In the genomic region with DNA sequence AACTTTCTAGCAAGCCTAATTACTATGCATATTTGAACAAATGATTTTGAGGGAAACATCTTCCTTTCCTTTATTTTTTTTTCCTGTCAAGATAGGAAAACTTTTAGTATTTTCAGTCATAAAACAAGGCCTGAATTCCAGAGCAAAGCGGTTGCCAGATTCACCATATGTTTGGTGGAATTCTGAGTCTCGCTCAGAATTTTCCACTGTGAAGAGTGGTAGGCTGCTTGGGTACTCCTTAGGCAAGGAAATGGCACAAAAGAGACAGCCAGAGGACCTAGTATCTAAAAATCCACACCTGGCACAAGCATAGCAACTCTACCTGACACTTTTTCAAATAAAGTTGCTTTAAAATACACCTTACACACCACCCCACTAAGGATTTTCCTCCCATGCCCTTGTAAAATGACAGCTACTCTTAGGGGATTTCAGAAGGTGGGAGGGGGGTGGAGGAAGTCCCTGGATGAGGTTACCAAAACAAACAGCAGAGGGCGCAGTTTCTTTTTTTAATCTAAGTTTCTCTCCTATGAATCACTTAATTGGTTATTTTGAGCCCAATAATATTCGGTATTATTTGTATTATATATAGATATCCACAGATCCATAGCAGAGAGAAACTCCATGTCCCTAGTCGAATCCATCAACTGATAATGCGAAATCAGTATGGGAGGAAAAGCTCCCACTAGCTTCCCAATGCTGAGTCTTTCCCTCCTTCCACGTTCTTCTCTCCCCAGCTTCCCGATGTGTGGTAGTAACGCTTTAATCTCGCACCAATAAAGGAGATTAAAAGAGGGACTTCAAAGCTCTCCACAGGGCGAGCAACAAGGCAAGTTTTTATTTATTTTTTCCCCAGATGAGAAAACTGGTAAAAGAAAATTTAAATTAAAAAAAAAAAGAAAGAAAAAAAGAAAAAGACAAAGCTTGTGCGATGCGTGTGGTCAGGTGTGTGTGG, we compare ENCODE assay signal across 8 mouse cellular contexts. TPM values are rescaled to one million over a fixed set of nuclear protein-coding genes. Genes with fewer than 3 reads are reported as not detected.
DNase-seq lines count a peak whose midpoint lies in the region; ATAC-seq lines count a peak whose summit lies in the region.

No protein-coding gene starts in this region.

- WGBS in heart, embryonic 14.5 days: 2% methylated on average over 13 of the region's 13 CpGs
- 1% methylated on average over 13 of the region's 13 CpGs for WGBS in liver, embryonic 16.5 days (ENCODE audit: insufficient replicate concordance)

- peak overlapping the region; percentile 95 for H3K4me2 ChIP-seq in heart, embryonic 14.5 days (ENCODE audit: low read length)
- H3K4me2 ChIP-seq in liver, embryonic 16.5 days (ENCODE audit: low read depth, low read length): peak overlapping the region; percentile 66

- H3K36me3 ChIP-seq in heart, embryonic 14.5 days (ENCODE audit: control insufficient read depth, insufficient read depth, low read length): no peaks in the 10 kb centered on the region
- no peaks in the 10 kb centered on the region for H3K36me3 ChIP-seq in liver, embryonic 16.5 days (ENCODE audit: control insufficient read depth, insufficient read depth)

- no peak overlapping the region for H3K27ac ChIP-seq in heart, embryonic 14.5 days (replicated peaks in 1 of 2; ENCODE audit: control insufficient read depth in 1 of 2, insufficient read depth in 1 of 2, low read depth in 2 of 2, low read length in 2 of 2)
- H3K27ac ChIP-seq in liver, embryonic 16.5 days (ENCODE audit: low read length): no peak overlapping the region

- H3K4me3 ChIP-seq in heart, embryonic 14.5 days (ENCODE audit: control insufficient read depth in 1 of 2, insufficient read depth in 1 of 2, low read depth in 1 of 2, low read length in 2 of 2): peak overlapping the region; percentile 62 to 64
- peak overlapping the region; percentile 52; the same call in 1 of the 2 replicates for H3K4me3 ChIP-seq in liver, embryonic 16.5 days (ENCODE audit: low read depth, low read length)

- H3K9me3 ChIP-seq in heart, embryonic 14.5 days (ENCODE audit: control insufficient read depth, low read length): no peaks in the 10 kb centered on the region
- no peaks in the 10 kb centered on the region for H3K9me3 ChIP-seq in liver, embryonic 16.5 days (replicated peaks; ENCODE audit: control insufficient read depth, low read length)

- peaks cover 14% of the 10 kb centered on the region; the same call in 1 of the 2 replicates for H3K27me3 ChIP-seq in heart, embryonic 14.5 days (ENCODE audit: control insufficient read depth, insufficient read depth, low read length)
- H3K27me3 ChIP-seq in liver, embryonic 16.5 days (ENCODE audit: control insufficient read depth, insufficient read depth, low read depth, low read length): peaks cover 31% of the 10 kb centered on the region

- peak overlapping the region; percentile 60 for H3K9ac ChIP-seq in heart, embryonic 14.5 days (ENCODE audit: low read length)
- H3K9ac ChIP-seq in liver, embryonic 16.5 days (ENCODE audit: low read depth, low read length): no peak overlapping the region

- peak; percentile 39 for DNase-seq in A20 (ENCODE audit: low read depth, low spot score)
- peak; percentile 28 for DNase-seq in NIH3T3 (ENCODE audit: low read depth)
- peak; percentile 49 for DNase-seq in embryo, embryonic 10 days (ENCODE audit: low spot score)
- DNase-seq in layer of hippocampus, adult 11-12 months (ENCODE audit: low spot score): peak; percentile 70
- peak; percentile 37 for DNase-seq in retina, adult 2 months (ENCODE audit: low read depth, low spot score)
- no peak for DNase-seq in spleen, postnatal 4 days (ENCODE audit: low spot score in 2 of 2)

- no peak for ATAC-seq in heart, embryonic 14.5 days (ENCODE audit: insufficient number of reproducible peaks, insufficient read depth, low FRiP score, low read depth)
- no peak for ATAC-seq in liver, embryonic 16.5 days (ENCODE audit: low read depth)

- H3K4me1 ChIP-seq in heart, embryonic 14.5 days (ENCODE audit: control insufficient read depth in 2 of 2, insufficient read depth in 2 of 2, low read length in 2 of 2): peaks cover 0 to 2% of the 10 kb centered on the region in 2 experiments; a peak in 1 of 4 replicates
- H3K4me1 ChIP-seq in liver, embryonic 16.5 days (ENCODE audit: control insufficient read depth, low read depth, low read length): no peaks in the 10 kb centered on the region

RNA-seq across cellular contexts. Expression of a gene that starts 2.2 kb away (rescaled TPM):
- 0.26 and 0.31 TPM in 2 replicates for polyA plus RNA-seq in heart, embryonic 14.5 days (2014; fragmentation: Nextera tagmentation; extraction: Ambion mirVana)
- 0.04 TPM in 1 of 2 replicates, not detected in the other for polyA plus RNA-seq in liver, embryonic 16.5 days (2015; fragmentation: Nextera tagmentation; extraction: Ambion mirVana)

Comparison
In these comparisons a context has a peak if more than half of its experiments do, and no peak if none do; other contexts are left out.
1. DNase-seq: peak in A20 (single experiment), NIH3T3 (single experiment), embryo, embryonic 10 days (single experiment), layer of hippocampus, adult 11-12 months (single experiment) and retina, adult 2 months (single experiment); none in spleen, postnatal 4 days (0 of 2).